Comparison of ENCODE assay signal across 10 mouse cellular contexts in the genomic region with DNA sequence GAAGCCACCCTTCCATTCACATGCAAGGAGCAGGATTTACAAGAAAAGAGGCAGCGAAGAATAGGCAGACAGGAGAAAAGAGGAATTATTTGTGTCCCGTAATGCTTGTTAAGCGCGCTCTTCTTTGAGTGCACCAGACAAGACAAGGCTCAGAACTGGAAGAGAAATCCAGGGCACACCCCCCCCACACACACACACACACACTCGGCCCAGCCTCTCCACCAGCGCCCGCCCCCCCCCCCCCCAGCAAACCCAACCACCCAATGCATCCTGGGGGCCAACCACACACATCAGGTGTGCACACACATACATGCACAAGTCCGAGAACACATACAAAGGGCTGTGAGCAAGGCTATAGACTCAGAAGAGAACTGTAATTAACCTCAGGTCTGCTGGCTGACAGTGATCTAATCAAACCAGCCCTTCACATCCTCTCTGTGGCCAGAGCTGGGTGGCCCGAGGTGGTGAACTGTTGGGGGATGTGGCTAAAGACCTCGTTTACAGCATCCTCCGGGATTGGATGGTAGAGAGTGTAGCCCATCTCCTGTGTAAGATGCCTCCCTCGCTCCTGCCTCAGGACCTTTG.
DNase-seq lines count a peak whose midpoint lies in the region; ATAC-seq lines count a peak whose summit lies in the region.
"Had no signal": no experiment of that assay in that cellular context is flagged by ENCODE, and none has a peak within 500 bp of the region (broad histone marks: within the 10 kb centered on the region; RNA-seq: fewer than 3 reads in every experiment).

No protein-coding gene starts in this region.

- peak overlapping the region; percentile 53 for H3K4me2 ChIP-seq in hindbrain, embryonic 12.5 days (replicated peaks)
- peak overlapping the region; percentile 49 for H3K4me2 ChIP-seq in midbrain, embryonic 13.5 days (replicated peaks)

- peak overlapping the region; percentile 41 for H3K27ac ChIP-seq in hindbrain, embryonic 12.5 days
- H3K27ac ChIP-seq in midbrain, embryonic 13.5 days, result peak overlapping the region; percentile 69
- H3K27ac ChIP-seq: macrophage had no signal

- H3K36me3 ChIP-seq in hindbrain, embryonic 12.5 days, result no peaks in the 10 kb centered on the region
- no peaks in the 10 kb centered on the region for H3K36me3 ChIP-seq in midbrain, embryonic 13.5 days

- H3K4me3 ChIP-seq in hindbrain, embryonic 12.5 days, result peak overlapping the region; percentile 23
- H3K4me3 ChIP-seq in midbrain, embryonic 13.5 days (replicated peaks), result peak overlapping the region; percentile 23

- peaks cover 16% of the 10 kb centered on the region for H3K4me1 ChIP-seq in hindbrain, embryonic 12.5 days
- peaks cover 23% of the 10 kb centered on the region for H3K4me1 ChIP-seq in midbrain, embryonic 13.5 days (replicated peaks)

- 14% methylated on average over 12 of the region's 12 CpGs for WGBS in hindbrain, embryonic 12.5 days
- 4% methylated on average over 12 of the region's 12 CpGs for WGBS in midbrain, embryonic 13.5 days

- H3K9ac ChIP-seq in hindbrain, embryonic 12.5 days, result peak overlapping the region; percentile 56
- peak overlapping the region; percentile 58 for H3K9ac ChIP-seq in midbrain, embryonic 13.5 days (replicated peaks)

- peak; percentile 33; the same call in 1 of the 2 replicates for ATAC-seq in hindbrain, embryonic 12.5 days (ENCODE audit: low FRiP score)
- peak; percentile 56 for ATAC-seq in midbrain, embryonic 13.5 days
- no peak for ATAC-seq in megakaryocyte-erythroid progenitor cell, adult 5-6 weeks (replicated peaks; ENCODE audit: low FRiP score, low TSS enrichment, poor library complexity, severe bottlenecking)

- H3K27me3 ChIP-seq in hindbrain, embryonic 12.5 days, result peaks cover 36% of the 10 kb centered on the region
- H3K27me3 ChIP-seq in midbrain, embryonic 13.5 days, result peaks cover 82% of the 10 kb centered on the region

- H3K9me3 ChIP-seq in hindbrain, embryonic 12.5 days (replicated peaks), result no peaks in the 10 kb centered on the region
- no peaks in the 10 kb centered on the region for H3K9me3 ChIP-seq in midbrain, embryonic 13.5 days

- DNase-seq in ES-CJ7 (ENCODE audit: low read depth, low spot score), result peak; percentile 34
- DNase-seq in embryo, embryonic 10.5 days (ENCODE audit: low spot score), result peak; percentile 30
- DNase-seq in spleen, postnatal 36 days (ENCODE audit: low spot score in 2 of 2), result no peak
- DNase-seq in urinary bladder, postnatal 14 days (ENCODE audit: low spot score), result no peak
- DNase-seq: cerebellum, adult 11-12 months; kidney, postnatal 25 days had no signal

Comparison
In these comparisons a context has a peak if more than half of its experiments do, and no peak if none do; other contexts are left out.
1. DNase-seq: peak in ES-CJ7 (single experiment) and embryo, embryonic 10.5 days (single experiment); none in spleen, postnatal 36 days (0 of 2) and urinary bladder, postnatal 14 days (single experiment).